Mouse (Mus musculus) testis, postnatal 14 days (tissue): ENCODE data around the gene Alg9.

Experiments used
- DNase-seq: peaks from one replicate; pipeline ENCODE4 v3.0.0; 2021; ENCODE audit warnings: low spot score

Alg9 gene

DNA sequence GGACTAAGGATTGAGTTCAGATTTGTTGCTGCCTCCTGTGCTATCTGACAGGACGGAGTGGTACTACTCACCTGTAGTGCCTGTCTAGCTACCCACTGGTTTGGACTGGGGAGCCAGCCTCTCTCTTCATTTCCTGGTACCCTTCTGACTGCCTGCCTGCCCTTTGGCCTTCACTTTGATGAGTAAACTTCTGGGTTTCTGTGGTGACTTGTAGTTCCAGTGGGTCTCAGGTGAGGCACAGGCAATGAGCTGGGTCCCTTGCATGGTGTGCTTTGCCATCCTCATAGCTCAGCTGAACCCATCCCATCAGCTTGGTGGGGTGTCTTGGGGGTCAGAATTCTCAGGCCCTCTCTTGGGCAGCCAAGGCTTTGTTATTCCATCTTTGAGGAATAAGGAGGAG lies 112.1 kb downstream of the Alg9 start:
- no peak for DNase-seq

GRCm38 (mm10) chr9:50887351-50887750 lies 112.5 kb downstream of the Alg9 start:
- DNase-seq = no peak

DNA sequence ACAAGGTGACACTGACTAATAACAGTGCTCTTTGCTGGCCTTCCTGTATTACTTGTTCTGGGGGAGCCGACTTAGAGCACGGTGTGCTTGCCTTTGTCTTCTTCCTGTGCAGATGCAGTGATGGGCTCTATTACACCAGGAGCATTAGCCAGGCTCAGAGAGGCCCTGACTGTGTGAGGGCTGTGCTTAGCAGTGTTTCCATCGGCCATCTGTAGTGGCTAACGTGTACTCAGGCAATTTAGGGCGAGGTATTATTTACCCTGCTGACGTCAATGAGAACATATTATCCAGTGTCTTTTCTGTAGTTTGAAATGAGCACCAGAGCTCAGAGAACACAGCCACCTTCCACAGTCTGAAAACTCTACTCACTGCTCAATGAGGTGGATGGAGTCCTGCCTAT lies 114.4 kb downstream of the Alg9 start:
- no peak for DNase-seq

DNA sequence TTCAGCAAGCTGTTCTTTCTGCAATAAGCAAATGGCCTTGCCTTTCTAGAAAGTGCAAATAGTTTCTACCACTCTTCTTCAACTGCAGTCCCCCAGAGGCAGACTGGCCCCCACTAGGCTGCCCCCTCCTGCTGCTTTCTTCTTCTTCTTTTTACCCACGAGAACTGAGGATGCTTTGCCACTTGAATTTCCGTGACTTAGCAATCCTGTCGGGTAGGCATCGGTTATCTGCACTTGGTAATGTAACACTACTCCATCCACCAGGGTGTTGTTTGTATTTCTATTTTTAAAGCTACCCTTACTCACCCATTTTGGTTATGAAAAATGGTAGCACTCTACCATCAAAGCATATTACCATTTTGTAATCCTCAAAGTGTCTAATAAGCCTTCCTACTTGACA lies 115.1 kb downstream of the Alg9 start:
- DNase-seq = no peak

DNA sequence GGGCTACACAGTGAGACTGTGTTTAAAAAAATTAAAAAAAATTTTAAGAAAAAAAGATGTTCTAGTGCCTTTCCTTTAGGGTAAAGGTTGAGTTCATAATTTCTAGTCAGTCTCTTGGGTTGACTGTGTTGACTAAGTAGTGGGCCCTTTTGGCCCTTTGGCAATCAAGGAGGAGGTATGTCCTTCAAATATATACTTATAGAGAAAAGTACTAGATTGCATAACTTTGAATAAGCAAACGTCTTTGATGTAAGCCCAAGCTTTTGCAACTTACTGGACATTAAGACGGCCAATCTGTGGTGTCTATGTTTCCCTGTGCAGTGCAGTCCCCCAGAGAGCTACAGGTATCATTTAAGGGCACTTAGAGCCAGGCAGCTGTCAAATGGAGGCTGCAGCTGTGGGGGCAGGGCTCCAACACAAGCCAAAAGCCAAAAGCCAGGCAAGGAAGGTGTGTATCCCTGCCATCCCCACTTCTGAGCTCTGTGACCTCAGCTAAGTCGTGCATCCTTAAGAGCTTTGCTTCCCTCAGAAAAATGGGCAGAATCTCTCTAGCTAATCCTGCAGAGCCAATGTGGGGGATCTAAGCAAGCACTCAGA lies 115.8 kb downstream of the Alg9 start:
- DNase-seq = no peak
